Mouse (Mus musculus) midbrain, postnatal 0 days (tissue): ENCODE measurements around the gene Bckdk. TPM values are rescaled to one million over a fixed set of nuclear protein-coding genes. Genes with fewer than 3 reads are reported as not detected.

Experiments
- ATAC-seq: fragments of 200-750 bp; cut with Nextera tagmentation; 2 replicates; pipeline ENCODE4 v1.8.0; 2017; ENCODE audit warnings: moderate number of reproducible peaks, mild to moderate bottlenecking, moderate TSS enrichment, moderate library complexity; ENCODE audit not compliant: low FRiP score
- DNase-seq: peaks from one replicate; pipeline ENCODE4 v3.0.0-alpha.2; 2015; ENCODE audit warnings: low spot score
- H3K27ac ChIP-seq: fragments of 300-500 bp; sonication (generic); 2 replicates; pipeline ENCODE4 v1.5.1; 2014; ENCODE audit warnings: low read depth, mild to moderate bottlenecking, low read length, mixed read lengths
- H3K27me3 ChIP-seq: fragments of 300-500 bp; sonication (generic); 2 replicates; pipeline ENCODE4 v1.6.1; 2014; ENCODE audit warnings: low read length, control low read depth, mixed read lengths; ENCODE audit not compliant: insufficient read depth
- H3K36me3 ChIP-seq: fragments of 300-500 bp; sonication (generic); 2 replicates; pipeline ENCODE4 v1.6.1; 2014; ENCODE audit warnings: low read length, control low read depth, mixed read lengths; ENCODE audit not compliant: insufficient read depth
- H3K4me1 ChIP-seq: fragments of 300-500 bp; sonication (generic); 2 replicates; pipeline ENCODE4 v1.6.1; 2014; ENCODE audit warnings: mild to moderate bottlenecking, control low read depth, antibody characterized with exemption, low read length, mixed read lengths; ENCODE audit not compliant: insufficient read depth
- H3K4me2 ChIP-seq: fragments of 300-500 bp; sonication (generic); 2 replicates; pipeline ENCODE4 v1.6.1; 2014; ENCODE audit warnings: low read depth, mild to moderate bottlenecking, low read length, mixed read lengths; ENCODE audit not compliant: poor library complexity, severe bottlenecking
- H3K4me3 ChIP-seq: fragments of 300-500 bp; sonication (generic); 2 replicates; pipeline ENCODE4 v1.5.1; 2014; ENCODE audit warnings: low read depth, mild to moderate bottlenecking, low read length, moderate library complexity
- H3K9ac ChIP-seq: fragments of 300-500 bp; sonication (generic); replicated peaks from 2 replicates; pipeline ENCODE4 v1.6.1; 2014; ENCODE audit warnings: mild to moderate bottlenecking, low read length, moderate library complexity, mixed read lengths; ENCODE audit not compliant: poor library complexity, severe bottlenecking
- H3K9me3 ChIP-seq: fragments of 300-500 bp; sonication (generic); 2 replicates; pipeline ENCODE4 v1.6.1; 2016; ENCODE audit warnings: low read length, control low read depth
- CTCF ChIP-seq: IDR thresholded peaks from 2 replicates; pipeline ENCODE4 v1.5.1; 2016; ENCODE audit warnings: antibody characterized with exemption, mild to moderate bottlenecking
- WGBS: fragments of 180-500 bp; shearing (Covaris S2); extraction: QIAGEN DNeasy Blood & Tissue Kit; methylation state at CpG from one replicate; pipeline ENCODE4 v1.1.7; 2014; 5-methylcytosine and 5-hydroxymethylcytosine counted together
- polyA plus RNA-seq: library from polyadenylated mRNA; unstranded; fragments of >200 nt; fragmentation: Nextera tagmentation; extraction: Ambion mirVana; gene quantifications from 2 replicates; pipeline ENCODE4 v1.2.1, GENCODE M21; 2015
- total RNA-seq: library from RNA; depleted of rRNA; stranded (reverse); fragments of >200 nt; gene quantifications from 2 replicates; pipeline ENCODE4 v1.2.3, GENCODE M21; 2014

The Bckdk gene
- total and polyA plus RNA-seq, 2 experiments from 2014 or later: 52.7 to 77.7 TPM

GRCm38 (mm10) chr7:127879301-127879700 is 24.6 kb upstream of the Bckdk start:
- no peak overlapping the region for H3K9ac ChIP-seq
- ATAC-seq: no peak
- no peak for DNase-seq
- H3K36me3 ChIP-seq: peaks cover 59% of the 10 kb centered on the region
- H3K27ac ChIP-seq: no peak overlapping the region
- no peaks in the 10 kb centered on the region for H3K9me3 ChIP-seq
- H3K4me3 ChIP-seq: no peak overlapping the region
- H3K27me3 ChIP-seq: no peaks in the 10 kb centered on the region
- 97% methylated on average over 9 of the region's 9 CpGs for WGBS
- no peaks in the 10 kb centered on the region for H3K4me1 ChIP-seq
- no peak for TF ChIP-seq CTCF
- H3K4me2 ChIP-seq: no peak overlapping the region

- WGBS: 93% methylated on average over 12 of the region's 12 CpGs
- Histone ChIP-seq H3K4me1 (no peaks in the 10 kb centered on the region), H3K4me3 (no peak overlapping the region)
Observed at GRCm38 (mm10) chr7:127880431-127880830, 23.5 kb upstream of the Bckdk start.

GRCm38 (mm10) chr7:127885951-127886350 is 17.9 kb upstream of the Bckdk start:
- no peak for TF ChIP-seq CTCF
- Histone ChIP-seq H3K27ac (no peak overlapping the region), H3K4me3 (no peak overlapping the region), H3K4me1 (no peaks in the 10 kb centered on the region), H3K36me3 (peaks cover 92% of the 10 kb centered on the region), H3K27me3 (no peaks in the 10 kb centered on the region), H3K9me3 (no peaks in the 10 kb centered on the region), H3K4me2 (no peak overlapping the region), H3K9ac (no peak overlapping the region)
- DNase-seq (no peak), ATAC-seq (no peak)
- 73% methylated on average over 6 of the region's 6 CpGs for WGBS

More at GRCm38 (mm10) chr7:127880431-127880830, 23.5 kb upstream of the Bckdk start:
- Histone ChIP-seq H3K36me3 (peaks cover 67% of the 10 kb centered on the region), H3K9ac (no peak overlapping the region), H3K4me2 (no peak overlapping the region), H3K27ac (no peak overlapping the region), H3K9me3 (no peaks in the 10 kb centered on the region), H3K27me3 (no peaks in the 10 kb centered on the region)
- DNase-seq (no peak), ATAC-seq (no peak)
- no peak for TF ChIP-seq CTCF

- no peak overlapping the region for H3K9ac ChIP-seq
- H3K9me3 ChIP-seq: no peaks in the 10 kb centered on the region
- no peak overlapping the region for H3K4me3 ChIP-seq
- no peak for DNase-seq
- H3K4me2 ChIP-seq: no peak overlapping the region
- 92% methylated on average over 6 of the region's 6 CpGs for WGBS
- TF ChIP-seq CTCF: no peak
- H3K27me3 ChIP-seq: no peaks in the 10 kb centered on the region
- H3K4me1 ChIP-seq: no peaks in the 10 kb centered on the region
- ATAC-seq: no peak
- no peak overlapping the region for H3K27ac ChIP-seq
- H3K36me3 ChIP-seq: peaks cover 88% of the 10 kb centered on the region
Observed at GRCm38 (mm10) chr7:127886551-127886950, 17.3 kb upstream of the Bckdk start.

- no peak for DNase-seq
- H3K4me2 ChIP-seq: no peak overlapping the region
- WGBS: 85% methylated on average over 8 of the region's 8 CpGs
- peaks cover 85% of the 10 kb centered on the region for H3K36me3 ChIP-seq
- no peak for ATAC-seq
- H3K9me3 ChIP-seq: no peaks in the 10 kb centered on the region
- H3K4me3 ChIP-seq: no peak overlapping the region
- H3K4me1 ChIP-seq: no peaks in the 10 kb centered on the region
- no peak for TF ChIP-seq CTCF
- H3K9ac ChIP-seq: no peak overlapping the region
- no peaks in the 10 kb centered on the region for H3K27me3 ChIP-seq
- no peak overlapping the region for H3K27ac ChIP-seq
Observed at GRCm38 (mm10) chr7:127887191-127887590, 16.7 kb upstream of the Bckdk start.

GRCm38 (mm10) chr7:127887781-127888180 is 16.1 kb upstream of the Bckdk start:
- TF ChIP-seq CTCF: no peak
- no peak for DNase-seq
- Histone ChIP-seq H3K27ac (no peak overlapping the region), H3K9ac (no peak overlapping the region), H3K9me3 (no peaks in the 10 kb centered on the region), H3K27me3 (no peaks in the 10 kb centered on the region), H3K4me2 (no peak overlapping the region), H3K4me3 (no peak overlapping the region), H3K4me1 (no peaks in the 10 kb centered on the region), H3K36me3 (peaks cover 82% of the 10 kb centered on the region)
- no peak for ATAC-seq
- WGBS: 82% methylated on average over 3 of the region's 3 CpGs
